Mouse (Mus musculus) stomach, embryonic 16.5 days (tissue): ENCODE measurements around the gene Zfp112. TPM values are rescaled to one million over a fixed set of nuclear protein-coding genes. Genes with fewer than 3 reads are reported as not detected.
A peak's percentile ranks its signal among the peaks of the same experiment; 100 is the strongest.

ENCODE experiments used
- ATAC-seq: fragments of 200-750 bp; cut with Nextera tagmentation; 2 replicates; pipeline ENCODE4 v1.8.0; 2017; ENCODE audit warnings: moderate number of reproducible peaks, moderate TSS enrichment; ENCODE audit not compliant: insufficient read depth, low FRiP score
- H3K27ac ChIP-seq: fragments of 300-500 bp; sonication (generic); 2 replicates; pipeline ENCODE4 v1.5.1; 2014; ENCODE audit warnings: low read length
- H3K27me3 ChIP-seq: fragments of 300-500 bp; sonication (generic); 2 replicates; pipeline ENCODE4 v1.6.1; 2014; ENCODE audit warnings: low read length, control low read depth, mixed read lengths; ENCODE audit not compliant: control insufficient read depth, insufficient read depth
- H3K36me3 ChIP-seq: fragments of 300-500 bp; sonication (generic); 2 replicates; pipeline ENCODE4 v1.6.1; 2014; ENCODE audit warnings: low read length; ENCODE audit not compliant: control insufficient read depth, insufficient read depth
- H3K4me1 ChIP-seq: fragments of 300-500 bp; sonication (generic); 2 replicates; pipeline ENCODE4 v1.6.1; 2014; ENCODE audit warnings: low read length, control low read depth, mixed read lengths; ENCODE audit not compliant: control insufficient read depth, insufficient read depth
- H3K4me2 ChIP-seq: fragments of 300-500 bp; sonication (generic); 2 replicates; pipeline ENCODE4 v1.6.1; 2014; ENCODE audit warnings: low read depth, low read length, mixed read lengths
- H3K4me3 ChIP-seq: fragments of 300-500 bp; sonication (generic); replicated peaks from 2 replicates; pipeline ENCODE4 v1.5.1; 2014; ENCODE audit warnings: mild to moderate bottlenecking, low read length
- H3K9ac ChIP-seq: fragments of 300-500 bp; sonication (generic); 2 replicates; pipeline ENCODE4 v1.6.1; 2014; ENCODE audit warnings: low read length
- H3K9me3 ChIP-seq: fragments of 300-500 bp; sonication (generic); replicated peaks from 2 replicates; pipeline ENCODE4 v1.6.1; 2016; ENCODE audit warnings: low read length, control low read depth; ENCODE audit not compliant: control insufficient read depth
- WGBS: fragments of 180-500 bp; shearing (Covaris S2); extraction: QIAGEN DNeasy Blood & Tissue Kit; methylation state at CpG from one replicate; pipeline ENCODE4 v1.1.7; 2014; 5-methylcytosine and 5-hydroxymethylcytosine counted together
- polyA plus RNA-seq: library from polyadenylated mRNA; unstranded; fragments of >200 nt; fragmentation: Nextera tagmentation; extraction: Ambion mirVana; gene quantifications from 2 replicates; pipeline ENCODE4 v1.2.1, GENCODE M21; 2015

Zfp112 gene
- polyA plus RNA-seq, 1 experiment from 2014 or later, result 6.1 TPM

DNA sequence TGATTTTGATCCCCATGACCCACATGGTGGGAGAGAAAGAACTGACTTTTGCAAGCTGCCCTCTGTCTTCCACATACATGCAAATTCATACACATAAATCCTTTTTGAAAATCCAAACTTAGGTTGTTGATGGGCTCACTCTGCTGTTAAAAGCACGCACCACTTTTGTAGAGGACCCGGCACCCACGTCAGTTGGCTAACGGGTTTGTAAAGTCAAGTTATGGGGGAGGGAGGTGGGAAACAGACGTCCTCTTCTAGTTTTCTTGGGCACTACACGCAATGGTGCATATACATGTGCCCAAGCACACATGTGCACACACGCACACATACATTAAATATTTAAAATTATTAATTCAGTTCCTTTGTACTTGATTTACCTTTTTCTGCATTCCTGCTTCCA, 1.3 kb upstream of the Zfp112 start:
- Histone ChIP-seq H3K9me3 (peaks cover 34% of the 10 kb centered on the region), H3K27ac (no peak overlapping the region), H3K9ac (no peak overlapping the region), H3K36me3 (peaks cover 35% of the 10 kb centered on the region), H3K4me1 (peaks cover 4% of the 10 kb centered on the region; the same call in 1 of the 2 replicates), H3K27me3 (no peaks in the 10 kb centered on the region), H3K4me3 (no peak overlapping the region), H3K4me2 (no peak overlapping the region)
- 94% methylated on average over 7 of the region's 7 CpGs for WGBS
- no peak for ATAC-seq

GRCm38 (mm10) chr7:24111772-24112155, 350 bp upstream of the Zfp112 start:
- H3K4me2 ChIP-seq, result peak overlapping the region; percentile 80
- peak overlapping the region; percentile 89 for H3K27ac ChIP-seq
- peaks cover 4% of the 10 kb centered on the region; the same call in 1 of the 2 replicates for H3K4me1 ChIP-seq
- no peaks in the 10 kb centered on the region for H3K27me3 ChIP-seq
- H3K4me3 ChIP-seq, result peak overlapping the region; percentile 70
- H3K9ac ChIP-seq, result peak overlapping the region; percentile 86
- WGBS, result 6% methylated on average over 9 of the region's 9 CpGs
- peaks cover 26% of the 10 kb centered on the region for H3K36me3 ChIP-seq
- H3K9me3 ChIP-seq, result peaks cover 25% of the 10 kb centered on the region
- ATAC-seq, result peak; percentile 31; the same call in 1 of the 2 replicates

- Histone ChIP-seq H3K9me3 (peaks cover 14% of the 10 kb centered on the region), H3K4me3 (peak overlapping the region; percentile 70), H3K36me3 (peaks cover 14% of the 10 kb centered on the region), H3K4me1 (peaks cover 4% of the 10 kb centered on the region; the same call in 1 of the 2 replicates), H3K27me3 (no peaks in the 10 kb centered on the region), H3K4me2 (peak overlapping the region; percentile 80), H3K27ac (peak overlapping the region; percentile 89), H3K9ac (peak overlapping the region; percentile 86)
- WGBS, result 9% methylated on average over 12 of the region's 12 CpGs
- ATAC-seq, result peak; percentile 54
Observed at GRCm38 (mm10) chr7:24113001-24113400, 887 bp downstream of the Zfp112 start.

GRCm38 (mm10) chr7:24116655-24117054, 4.5 kb downstream of the Zfp112 start:
- WGBS, result 57% methylated on average over 4 of the region's 4 CpGs
- no peak overlapping the region for H3K4me3 ChIP-seq

GRCm38 (mm10) chr7:24133425-24133995, 21.4 kb downstream of the Zfp112 start:
- Histone ChIP-seq H3K27me3 (no peaks in the 10 kb centered on the region), H3K27ac (no peak overlapping the region), H3K36me3 (peaks cover 11% of the 10 kb centered on the region; the same call in 1 of the 2 replicates), H3K9me3 (no peaks in the 10 kb centered on the region), H3K4me3 (peak overlapping the region; percentile 60), H3K4me2 (peak overlapping the region; percentile 78), H3K4me1 (peaks cover 10% of the 10 kb centered on the region), H3K9ac (peak overlapping the region; percentile 77)
- WGBS, result 14% methylated on average over 6 of the region's 6 CpGs
- no peak for ATAC-seq

More at GRCm38 (mm10) chr7:24116655-24117054, 4.5 kb downstream of the Zfp112 start:
- Histone ChIP-seq H3K27me3 (no peaks in the 10 kb centered on the region), H3K36me3 (no peaks in the 10 kb centered on the region), H3K4me1 (peaks cover 4% of the 10 kb centered on the region; the same call in 1 of the 2 replicates), H3K9ac (no peak overlapping the region), H3K27ac (no peak overlapping the region), H3K9me3 (no peaks in the 10 kb centered on the region), H3K4me2 (no peak overlapping the region)
- ATAC-seq, result no peak

DNA sequence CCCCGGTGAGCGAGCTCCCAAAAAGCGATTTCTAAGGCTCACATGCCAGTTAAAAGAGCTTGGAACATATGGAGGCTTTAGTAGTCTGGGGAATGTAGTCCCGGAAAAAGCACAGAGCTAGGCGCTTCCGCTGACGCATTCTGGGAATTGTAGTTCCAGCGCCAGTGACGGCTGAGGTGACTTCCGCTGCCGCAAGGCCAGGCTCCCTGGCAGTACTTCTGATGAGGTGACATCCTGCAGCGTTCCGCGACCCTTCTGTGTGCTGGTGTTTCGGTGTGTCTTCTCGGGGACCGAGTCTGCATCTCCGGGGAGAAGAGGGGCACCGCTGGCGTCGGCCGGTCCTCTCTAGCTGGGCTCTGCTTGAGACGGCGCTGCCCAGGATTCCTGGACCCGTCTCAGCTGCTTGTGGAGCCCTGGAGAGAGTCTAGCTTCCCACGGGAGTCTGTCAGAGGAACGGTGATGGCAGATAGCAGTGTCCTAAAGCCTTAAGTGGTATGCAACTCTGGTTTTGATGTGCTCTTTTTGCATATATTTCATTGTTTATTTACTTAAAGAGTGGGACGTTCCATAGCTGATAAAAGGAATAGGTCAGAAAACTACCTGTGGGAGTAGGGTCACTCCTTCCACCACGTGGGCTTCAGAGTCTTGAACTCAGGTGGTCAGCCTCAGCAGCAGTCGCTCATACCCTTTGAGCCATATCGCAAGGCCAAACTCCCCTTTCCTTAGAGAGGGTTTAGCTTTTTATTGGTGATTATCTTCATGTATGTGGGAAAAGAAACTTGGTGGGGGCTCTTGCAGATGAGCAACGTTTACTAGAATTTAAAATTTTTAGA, 22.1 kb downstream of the Zfp112 start, which contains the start of gene Zfp235:
Gene Zfp235, plus strand, starts transcription at position 174 of the 833 bp plus-strand sequence.
- Histone ChIP-seq H3K36me3 (peaks cover 12% of the 10 kb centered on the region; the same call in 1 of the 2 replicates), H3K4me3 (peak within 1 kb of the TSS; percentile 60), H3K4me2 (peak within 1 kb of the TSS; percentile 98), H3K4me1 (peaks cover 10% of the 10 kb centered on the region), H3K27ac (no peak within 1 kb of the TSS), H3K9ac (peak within 1 kb of the TSS; percentile 77), H3K9me3 (no peaks in the 10 kb centered on the region), H3K27me3 (no peaks in the 10 kb centered on the region)
- 2% methylated on average over 32 of the region's 32 CpGs for WGBS
- ATAC-seq, result peak; percentile 93

- no peak overlapping the region for H3K4me2 ChIP-seq
- no peak for ATAC-seq
- no peaks in the 10 kb centered on the region for H3K27me3 ChIP-seq
- no peak overlapping the region for H3K4me3 ChIP-seq
- H3K4me1 ChIP-seq, result no peaks in the 10 kb centered on the region
- no peak overlapping the region for H3K9ac ChIP-seq
- no peaks in the 10 kb centered on the region for H3K9me3 ChIP-seq
- WGBS, result 89% methylated on average over 6 of the region's 6 CpGs
- no peak overlapping the region for H3K27ac ChIP-seq
- H3K36me3 ChIP-seq, result peaks cover 31% of the 10 kb centered on the region
Observed at GRCm38 (mm10) chr7:24142566-24142965, 30.5 kb downstream of the Zfp112 start.

DNA sequence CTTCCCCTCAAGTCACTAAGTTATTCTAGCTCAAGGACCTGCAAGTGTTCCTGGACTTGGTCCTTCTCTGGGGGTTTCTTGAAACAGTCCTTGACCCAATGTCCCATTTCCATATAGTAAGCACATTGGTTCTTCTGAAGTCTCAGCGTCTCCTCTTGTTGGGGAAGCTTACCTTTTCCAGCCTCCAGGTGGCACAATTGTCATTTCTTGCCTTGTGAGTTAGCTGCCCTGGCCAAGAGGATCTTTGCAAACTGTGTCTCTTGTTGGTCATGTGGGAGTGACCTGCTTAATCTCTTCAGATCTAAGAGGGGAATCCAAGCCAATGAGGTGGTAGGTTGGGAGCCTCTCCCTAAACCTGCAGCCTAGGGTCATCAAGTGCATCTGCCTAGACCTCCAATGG, 41.2 kb downstream of the Zfp112 start:
- no peak overlapping the region for H3K4me2 ChIP-seq
- H3K36me3 ChIP-seq, result no peaks in the 10 kb centered on the region
- H3K9me3 ChIP-seq, result no peaks in the 10 kb centered on the region; the same call in 1 of the 2 replicates
- no peaks in the 10 kb centered on the region for H3K27me3 ChIP-seq
- H3K4me3 ChIP-seq, result no peak overlapping the region
- 11% methylated on average over 1 of the region's 1 CpGs for WGBS
- H3K27ac ChIP-seq, result no peak overlapping the region
- no peak overlapping the region for H3K9ac ChIP-seq
- no peak for ATAC-seq
- no peaks in the 10 kb centered on the region for H3K4me1 ChIP-seq

- Histone ChIP-seq H3K36me3 (no peaks in the 10 kb centered on the region), H3K4me3 (no peak overlapping the region), H3K4me2 (no peak overlapping the region), H3K9ac (no peak overlapping the region), H3K27me3 (no peaks in the 10 kb centered on the region), H3K4me1 (peaks cover 3% of the 10 kb centered on the region; the same call in 1 of the 2 replicates), H3K9me3 (no peaks in the 10 kb centered on the region), H3K27ac (no peak overlapping the region)
- 51% methylated on average over 4 of the region's 4 CpGs for WGBS
- no peak for ATAC-seq
Observed at GRCm38 (mm10) chr7:24172191-24172590, 60.1 kb downstream of the Zfp112 start.
